Mouse (Mus musculus) E14TG2a.4 (cell line): Measurements from ENCODE around the gene Ube2u.

Source experiments
- CTCF ChIP-seq: conservative IDR thresholded peaks from 2 replicates; pipeline ENCODE4 v1.5.1; 2014; ENCODE audit warnings: low read length
- NANOG ChIP-seq: IDR thresholded peaks from 2 replicates; pipeline ENCODE4 v1.6.1; 2014; ENCODE audit warnings: borderline replicate concordance, low read length, mixed read lengths
- POU5F1 ChIP-seq: IDR thresholded peaks from 2 replicates; pipeline ENCODE4 v1.6.1; 2014; ENCODE audit warnings: low read length, borderline replicate concordance

- TF ChIP-seq CTCF (no peak), POU5F1 (no peak), NANOG (no peak)
Observed at GRCm38 (mm10) chr4:100526296-100526695, 47.6 kb downstream of the Ube2u start.
